Comparison of ENCODE assay signal across 8 mouse cellular contexts in genomic region chr17:32528408-32529337, GRCm38 (mm10). TPM values are rescaled to one million over a fixed set of nuclear protein-coding genes. Genes with fewer than 3 reads are reported as not detected.
DNase-seq lines count a peak whose midpoint lies in the region; ATAC-seq and TF ChIP-seq lines count a peak whose summit lies in the region.

No protein-coding gene starts in this region.

- H3K4me1 ChIP-seq in brown adipose tissue, adult 24 weeks (ENCODE audit: control insufficient read depth, insufficient read depth, insufficient read length, low read length), result no peaks in the 10 kb centered on the region
- peaks cover 9% of the 10 kb centered on the region for H3K4me1 ChIP-seq in heart, embryonic 13.5 days
- no peaks in the 10 kb centered on the region for H3K4me1 ChIP-seq in liver, embryonic 11.5 days (replicated peaks; ENCODE audit: control insufficient read depth, insufficient read depth, low read length)

- peak overlapping the region; percentile 79 for H3K9ac ChIP-seq in heart, embryonic 13.5 days
- H3K9ac ChIP-seq in liver, embryonic 11.5 days (ENCODE audit: low read depth, low read length), result peak overlapping the region; percentile 53

- 11% methylated on average over 26 of the region's 26 CpGs for WGBS in heart, embryonic 13.5 days
- WGBS in liver, embryonic 11.5 days, result 13% methylated on average over 26 of the region's 26 CpGs

- no peak overlapping the region for H3ac ChIP-seq in myocyte (ENCODE audit: control insufficient read depth, insufficient read length)

- H3K36me3 ChIP-seq in heart, embryonic 13.5 days, result peaks cover 20% of the 10 kb centered on the region
- H3K36me3 ChIP-seq in liver, embryonic 11.5 days (ENCODE audit: control insufficient read depth, insufficient read depth, low read length), result no peaks in the 10 kb centered on the region
- H3K36me3 ChIP-seq in myocyte (ENCODE audit: control insufficient read depth, insufficient read depth), result no peaks in the 10 kb centered on the region

- no peak overlapping the region for H3K27ac ChIP-seq in brown adipose tissue, adult 24 weeks (replicated peaks; ENCODE audit: low read depth, low read length)
- 0 out of 2 replicates have a peak overlapping the region, but pooled peaks have one; percentile 9 for H3K27ac ChIP-seq in heart, embryonic 13.5 days (replicated peaks)
- H3K27ac ChIP-seq in liver, embryonic 11.5 days (ENCODE audit: low read depth, low read length), result no peak overlapping the region

- DNase-seq in kidney, postnatal 10 days, result peak; percentile 90
- peak; percentile 86 for DNase-seq in liver, embryonic 11.5 days (ENCODE audit: low spot score)
- DNase-seq in spleen, postnatal 4 days (ENCODE audit: low spot score in 2 of 2), result peak; percentile 86 to 92

- no peaks in the 10 kb centered on the region for H3K9me3 ChIP-seq in heart, embryonic 13.5 days
- no peaks in the 10 kb centered on the region for H3K9me3 ChIP-seq in liver, embryonic 11.5 days (ENCODE audit: control insufficient read depth, low read length)

- no peaks in the 10 kb centered on the region for H3K79me2 ChIP-seq in myocyte (ENCODE audit: control insufficient read depth, insufficient read depth)

- peak overlapping the region; percentile 34 for H3K4me3 ChIP-seq in brown adipose tissue, adult 24 weeks (ENCODE audit: insufficient read depth, low read depth, low read length)
- peak overlapping the region; percentile 50 for H3K4me3 ChIP-seq in heart, embryonic 13.5 days
- peak overlapping the region; percentile 48 for H3K4me3 ChIP-seq in liver, embryonic 11.5 days (ENCODE audit: low read depth, low read length)
- no peak overlapping the region for H3K4me3 ChIP-seq in myocyte

- peak; percentile 71 for ATAC-seq in CD4-positive, CD25-positive, alpha-beta regulatory T cell, adult 4 months
- ATAC-seq in erythroid progenitor cell, adult 5-6 weeks (replicated peaks; ENCODE audit: low FRiP score, poor library complexity, severe bottlenecking), result peak; percentile 75
- peak; percentile 59 for ATAC-seq in heart, embryonic 13.5 days (ENCODE audit: extremely low read depth, insufficient number of reproducible peaks, low FRiP score, low TSS enrichment)
- ATAC-seq in liver, embryonic 11.5 days (replicated peaks; ENCODE audit: low FRiP score), result peak; percentile 87

- TF ChIP-seq POLR2A in myocyte (IDR thresholded peaks at IDR 0.05; ENCODE audit: insufficient read length, low read depth), result no peak

- H3K27me3 ChIP-seq in heart, embryonic 13.5 days (replicated peaks), result no peaks in the 10 kb centered on the region
- H3K27me3 ChIP-seq in liver, embryonic 11.5 days (replicated peaks; ENCODE audit: control insufficient read depth, insufficient read depth, low read length), result no peaks in the 10 kb centered on the region
- H3K27me3 ChIP-seq in myocyte (ENCODE audit: control insufficient read depth, insufficient read depth, insufficient read length), result no peaks in the 10 kb centered on the region

- H3K4me2 ChIP-seq in heart, embryonic 13.5 days, result peak overlapping the region; percentile 72
- peak overlapping the region; percentile 65 for H3K4me2 ChIP-seq in liver, embryonic 11.5 days
- H3K4me2 ChIP-seq in myocyte (ENCODE audit: low read depth), result peak overlapping the region; percentile 24

TF ChIP-seq in myocyte, 11 proteins besides CTCF, POLR2A, EP300 and RAD21:
- TF ChIP-seq MYOG (IDR thresholded peaks at IDR 0.05; ENCODE audit: control insufficient read depth in 1 of 3, insufficient read depth in 1 of 3, insufficient read length in 2 of 3, low read depth in 2 of 3) (no peak), MYOD1 (IDR thresholded peaks at IDR 0.05; ENCODE audit: control insufficient read depth in 1 of 3, insufficient read length in 2 of 3, low read depth in 2 of 3) (no peak), MAX (IDR thresholded peaks at IDR 0.05; ENCODE audit: low read depth) (no peak), E2F4 (IDR thresholded peaks at IDR 0.05; ENCODE audit: insufficient read depth) (no peak), USF1 (IDR thresholded peaks at IDR 0.05; ENCODE audit: low read depth) (no peak), TCF3 (IDR thresholded peaks at IDR 0.05; ENCODE audit: insufficient read length, low read depth) (no peak), SRF (IDR thresholded peaks at IDR 0.05; ENCODE audit: control insufficient read depth, insufficient read length, low read depth) (no peak), TCF12 (IDR thresholded peaks at IDR 0.05; ENCODE audit: insufficient read depth, poor library complexity, severe bottlenecking) (no peak)

RNA-seq across cellular contexts. Expression of gene Cyp4f16, which starts 7.7 kb away (rescaled TPM):
- 10 to 100 TPM in 1 of 2 experiments, 1 to 10 TPM in 1; 7.3 to 21.3 TPM for polyA plus RNA-seq in CD4-positive, CD25-positive, alpha-beta regulatory T cell, adult 4 months (2017; shearing (Covaris generic))
- polyA plus RNA-seq in brown adipose tissue, adult 24 weeks (2012; ENCODE audit: insufficient read depth, insufficient read length, missing spikeins), result 6.3 and 7.3 TPM in 2 replicates
- total RNA-seq in erythroid progenitor cell, adult 5-6 weeks (2015; ENCODE audit: low replicate concordance), result 1.7 and 7.2 TPM in 2 replicates
- 5.3 TPM in 1 of 2 replicates, not detected in the other for total RNA-seq in erythroid progenitor cell, adult 5-6 weeks (2017; ENCODE audit: low replicate concordance)
- polyA plus RNA-seq in heart, embryonic 13.5 days (2015; fragmentation: Nextera tagmentation; extraction: Ambion mirVana), result 17.0 and 18.6 TPM in 2 replicates
- polyA plus RNA-seq in liver, embryonic 11.5 days (2014; fragmentation: Nextera tagmentation; extraction: Ambion mirVana), result 5.8 and 6.1 TPM in 2 replicates
- polyA plus RNA-seq in myocyte (2012; fragmentation: generic; extraction: Trizol), result 12.0 TPM

RNA-seq across cellular contexts. Expression of gene Cyp4f17, which starts 22.8 kb away (rescaled TPM):
- polyA plus RNA-seq in CD4-positive, CD25-positive, alpha-beta regulatory T cell, adult 4 months (2017; shearing (Covaris generic)), result 10 to 100 TPM; 11.0 to 13.1 TPM
- 3.8 and 3.9 TPM in 2 replicates for polyA plus RNA-seq in brown adipose tissue, adult 24 weeks (2012; ENCODE audit: insufficient read depth, insufficient read length, missing spikeins)
- not detected in 2 replicates for total RNA-seq in erythroid progenitor cell, adult 5-6 weeks (2015; ENCODE audit: low replicate concordance)
- total RNA-seq in erythroid progenitor cell, adult 5-6 weeks (2017; ENCODE audit: low replicate concordance), result not detected in 2 replicates
- 6.4 and 7.5 TPM in 2 replicates for polyA plus RNA-seq in heart, embryonic 13.5 days (2015; fragmentation: Nextera tagmentation; extraction: Ambion mirVana)
- polyA plus RNA-seq in liver, embryonic 11.5 days (2014; fragmentation: Nextera tagmentation; extraction: Ambion mirVana), result 1.5 and 2.2 TPM in 2 replicates
- 1.8 TPM for polyA plus RNA-seq in myocyte (2012; fragmentation: generic; extraction: Trizol)
